Mouse (Mus musculus) ES-Bruce4 (cell line): Measurements from ENCODE around the gene Lrrc4b.

ENCODE experiments used
- CTCF ChIP-seq: IDR thresholded peaks from one replicate; pipeline ENCODE4 v1.8.1; 2011; ENCODE audit warnings: low read depth, low read length
- EP300 ChIP-seq: IDR thresholded peaks from 2 replicates; pipeline ENCODE4 v1.6.1; 2011; ENCODE audit warnings: low read depth, low read length; ENCODE audit not compliant: insufficient read depth
- POLR2A ChIP-seq: IDR thresholded peaks from one replicate; pipeline ENCODE4 v1.8.1; 2011; ENCODE audit warnings: low read length; ENCODE audit not compliant: insufficient read depth

DNA sequence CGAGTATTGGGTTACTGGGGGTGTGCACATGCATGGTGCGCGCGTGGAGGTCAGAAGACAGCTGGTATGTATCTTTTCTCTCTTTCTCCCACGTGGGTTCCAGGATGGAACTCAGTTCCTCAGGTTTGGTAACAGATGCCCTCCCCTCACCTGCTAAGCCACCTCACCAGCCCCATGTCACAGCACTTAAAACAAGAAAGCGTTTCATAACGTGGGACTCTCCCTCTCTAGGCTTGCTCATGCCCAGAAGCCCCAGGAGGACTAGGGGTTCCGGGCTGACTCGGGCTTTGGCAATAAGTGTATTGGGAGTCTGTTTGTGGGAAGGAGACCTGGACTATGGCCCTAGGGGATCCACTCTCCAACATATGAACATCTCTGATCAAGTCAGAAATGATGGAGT, 5.3 kb downstream of the Lrrc4b start:
- TF ChIP-seq POLR2A (no peak), CTCF (no peak), EP300 (no peak)
